Mouse (Mus musculus) ES-CJ7 (cell line): ENCODE measurements around the gene Gm47995.

Source experiments
- DNase-seq: peaks from one replicate; pipeline ENCODE4 v3.0.0; 2011; ENCODE audit warnings: low read depth, low spot score

Gene Gm47995

GRCm38 (mm10) chr1:151228320-151228989, 30.2 kb downstream of the Gm47995 start:
- DNase-seq = no peak

- no peak for DNase-seq
Observed at GRCm38 (mm10) chr1:151232346-151232745, 34.1 kb downstream of the Gm47995 start.

- DNase-seq = no peak
Observed at GRCm38 (mm10) chr1:151233756-151234155, 35.5 kb downstream of the Gm47995 start.

DNA sequence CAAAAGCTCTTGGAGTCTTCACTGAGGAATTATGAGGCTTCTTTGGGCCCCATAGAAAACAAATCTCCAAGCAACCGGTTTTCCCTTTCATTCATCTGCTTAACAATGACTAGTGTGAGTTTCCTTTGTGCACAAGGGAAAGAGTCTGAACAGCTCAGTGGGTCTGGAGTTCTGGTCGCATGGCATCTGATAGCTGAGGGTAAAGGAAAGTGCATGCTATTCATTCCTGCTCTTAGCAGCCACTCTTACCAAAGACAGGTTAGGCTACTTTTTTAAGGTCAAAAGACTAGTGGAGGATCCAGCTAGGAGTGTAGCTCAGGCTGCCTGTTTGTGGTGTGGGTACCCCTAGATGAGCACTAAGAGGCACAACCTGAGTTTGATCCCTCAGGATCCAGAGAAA, 37.3 kb downstream of the Gm47995 start:
- peak; percentile 63 for DNase-seq

GRCm38 (mm10) chr1:151236141-151236930, 38.1 kb downstream of the Gm47995 start:
- no peak for DNase-seq

DNA sequence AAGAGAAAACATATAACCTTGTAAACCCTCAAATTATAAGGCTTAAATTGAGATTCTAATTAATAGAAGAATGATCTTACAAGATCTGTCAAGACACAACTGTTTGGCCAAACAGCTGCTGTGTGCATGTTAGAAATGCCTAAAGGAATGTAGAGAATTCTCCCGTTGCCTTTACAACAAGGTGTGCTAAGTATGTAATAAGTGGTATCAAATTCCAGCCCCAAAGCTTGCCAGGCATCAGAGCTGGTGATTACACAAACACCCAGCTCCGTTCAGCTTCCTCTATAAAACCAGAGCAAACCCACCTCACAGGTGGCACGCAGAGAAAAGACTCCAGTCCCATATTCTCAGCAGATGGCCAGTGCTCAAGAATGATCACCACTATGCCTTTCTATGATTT, 39.5 kb downstream of the Gm47995 start:
- no peak for DNase-seq

GRCm38 (mm10) chr1:151243332-151243731, 45.1 kb downstream of the Gm47995 start:
- no peak for DNase-seq

DNA sequence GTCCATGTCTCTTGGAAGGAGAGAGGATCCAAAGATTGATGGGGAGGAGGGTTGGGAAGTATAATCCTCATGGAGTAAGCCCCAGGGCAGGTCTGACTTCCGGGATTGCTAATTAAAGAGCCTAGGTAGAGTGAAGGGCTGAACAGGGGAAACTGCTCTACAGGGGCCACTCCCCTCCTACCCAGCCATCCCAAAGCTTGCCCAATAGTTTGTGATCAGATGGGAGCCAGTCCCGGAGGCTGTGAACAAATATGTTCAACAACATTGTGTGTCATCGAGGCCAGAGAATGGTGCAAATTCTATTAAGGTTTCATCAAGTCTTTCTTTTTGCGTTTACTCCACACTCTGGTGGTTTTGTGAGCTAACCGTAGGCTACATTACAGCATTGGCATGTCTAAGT, 45.8 kb downstream of the Gm47995 start:
- DNase-seq = no peak

GRCm38 (mm10) chr1:151244761-151245160, 46.5 kb downstream of the Gm47995 start:
- DNase-seq = peak; percentile 46

GRCm38 (mm10) chr1:151245165-151245564, 46.9 kb downstream of the Gm47995 start:
- no peak for DNase-seq

DNA sequence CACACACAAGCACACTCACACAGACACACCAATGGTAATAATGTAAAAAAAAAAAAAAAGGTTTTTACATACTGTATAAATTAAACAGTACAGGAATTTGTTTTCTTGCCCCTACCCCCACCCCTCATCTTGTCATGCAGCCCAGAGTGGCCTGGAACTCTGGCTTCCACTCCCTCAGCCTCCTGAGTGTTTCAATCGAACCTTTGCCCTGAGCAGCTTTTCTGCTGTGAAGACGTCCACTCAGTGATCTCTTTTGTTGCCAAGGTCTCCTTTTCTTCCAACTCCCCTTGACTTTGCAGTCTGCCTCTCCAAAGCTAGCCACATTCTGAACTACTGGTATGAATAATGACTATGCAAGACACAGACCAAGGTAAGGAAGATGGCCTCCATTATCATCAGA, 47.6 kb downstream of the Gm47995 start:
- DNase-seq = no peak
